8 mouse cellular contexts compared by ENCODE assay signal in genomic region chr4:119815133-119815792, GRCm38 (mm10).
DNase-seq lines count a peak whose midpoint lies in the region; ATAC-seq lines count a peak whose summit lies in the region.

No protein-coding gene starts in this region.

- DNase-seq in heart, postnatal 14 days, result no peak
- peak; percentile 90 for DNase-seq in ZHBTc4 (ENCODE audit: low read depth, low spot score)
- no peak for DNase-seq in liver, embryonic 13.5 days
- no peak for DNase-seq in testis, postnatal 14 days (ENCODE audit: low spot score)
- no peak for DNase-seq in adrenal gland, adult 18-20 months (ENCODE audit: low spot score in 2 of 2)

- intact Hi-C loops in heart, postnatal 14 days (cut with DNase I), result no loop called here

- H3K36me3 ChIP-seq in heart, embryonic 13.5 days, result no peaks in the 10 kb centered on the region
- H3K36me3 ChIP-seq in forebrain, embryonic 13.5 days (ENCODE audit: poor library complexity, severe bottlenecking), result no peaks in the 10 kb centered on the region
- H3K36me3 ChIP-seq in liver, embryonic 13.5 days, result no peaks in the 10 kb centered on the region
- H3K36me3 ChIP-seq in stomach, embryonic 14.5 days (ENCODE audit: control insufficient read depth, insufficient read depth, low read length), result no peaks in the 10 kb centered on the region

- peak overlapping the region; percentile 85 for H3K9ac ChIP-seq in heart, embryonic 13.5 days
- peak overlapping the region; percentile 89 for H3K9ac ChIP-seq in forebrain, embryonic 13.5 days
- H3K9ac ChIP-seq in liver, embryonic 13.5 days, result no peak overlapping the region
- H3K9ac ChIP-seq in stomach, embryonic 14.5 days (replicated peaks; ENCODE audit: low read depth, low read length), result no peak overlapping the region; the same call in 1 of the 2 replicates

- no peaks in the 10 kb centered on the region for H3K9me3 ChIP-seq in heart, embryonic 13.5 days
- H3K9me3 ChIP-seq in forebrain, embryonic 13.5 days (replicated peaks), result no peaks in the 10 kb centered on the region
- H3K9me3 ChIP-seq in liver, embryonic 13.5 days (replicated peaks), result no peaks in the 10 kb centered on the region
- no peaks in the 10 kb centered on the region for H3K9me3 ChIP-seq in stomach, embryonic 14.5 days (ENCODE audit: control insufficient read depth, low read depth, low read length)

- no peak for ATAC-seq in heart, embryonic 13.5 days (ENCODE audit: extremely low read depth, insufficient number of reproducible peaks, low FRiP score, low TSS enrichment)
- peak; percentile 16; the same call in 1 of the 2 replicates for ATAC-seq in forebrain, embryonic 13.5 days
- ATAC-seq in liver, embryonic 13.5 days (ENCODE audit: low read depth), result no peak
- ATAC-seq in stomach, embryonic 14.5 days (ENCODE audit: insufficient number of reproducible peaks, insufficient read depth, low FRiP score, low read depth), result no peak

- peak overlapping the region; percentile 48 for H3K27ac ChIP-seq in heart, embryonic 13.5 days (replicated peaks)
- peak overlapping the region; percentile 83 for H3K27ac ChIP-seq in forebrain, embryonic 13.5 days
- H3K27ac ChIP-seq in liver, embryonic 13.5 days, result no peak overlapping the region
- no peak overlapping the region for H3K27ac ChIP-seq in stomach, embryonic 14.5 days (ENCODE audit: low read length)

- peak overlapping the region; percentile 70 for H3K4me3 ChIP-seq in heart, embryonic 13.5 days
- H3K4me3 ChIP-seq in forebrain, embryonic 13.5 days, result peak overlapping the region; percentile 64
- H3K4me3 ChIP-seq in liver, embryonic 13.5 days (replicated peaks), result peak overlapping the region; percentile 52
- peak overlapping the region; percentile 47 for H3K4me3 ChIP-seq in stomach, embryonic 14.5 days (ENCODE audit: low read depth, low read length)

- H3K4me2 ChIP-seq in heart, embryonic 13.5 days, result peak overlapping the region; percentile 78
- peak overlapping the region; percentile 93 for H3K4me2 ChIP-seq in forebrain, embryonic 13.5 days
- H3K4me2 ChIP-seq in liver, embryonic 13.5 days, result peak overlapping the region; percentile 62
- peak overlapping the region; percentile 85 for H3K4me2 ChIP-seq in stomach, embryonic 14.5 days (replicated peaks; ENCODE audit: low read depth, low read length)

- peaks cover 51% of the 10 kb centered on the region for H3K4me1 ChIP-seq in heart, embryonic 13.5 days
- peaks cover 37% of the 10 kb centered on the region for H3K4me1 ChIP-seq in forebrain, embryonic 13.5 days
- peaks cover 9% of the 10 kb centered on the region for H3K4me1 ChIP-seq in liver, embryonic 13.5 days (replicated peaks)
- H3K4me1 ChIP-seq in stomach, embryonic 14.5 days (ENCODE audit: control insufficient read depth, insufficient read depth, low read length), result peaks cover 13% of the 10 kb centered on the region; the same call in 1 of the 2 replicates

- 15% methylated on average over 7 of the region's 7 CpGs for WGBS in heart, embryonic 13.5 days
- 12% methylated on average over 7 of the region's 7 CpGs for WGBS in forebrain, embryonic 13.5 days
- 15% methylated on average over 7 of the region's 7 CpGs for WGBS in liver, embryonic 13.5 days (ENCODE audit: insufficient replicate concordance)
- 12% methylated on average over 7 of the region's 7 CpGs for WGBS in stomach, embryonic 14.5 days

- H3K27me3 ChIP-seq in heart, embryonic 13.5 days (replicated peaks), result peaks cover 5% of the 10 kb centered on the region; the same call in 1 of the 2 replicates
- no peaks in the 10 kb centered on the region; the same call in 1 of the 2 replicates for H3K27me3 ChIP-seq in forebrain, embryonic 13.5 days
- H3K27me3 ChIP-seq in liver, embryonic 13.5 days, result peaks cover 42% of the 10 kb centered on the region
- no peaks in the 10 kb centered on the region for H3K27me3 ChIP-seq in stomach, embryonic 14.5 days (ENCODE audit: control insufficient read depth, insufficient read depth, low read length)

Comparison
In these comparisons a context has a peak if more than half of its experiments do, and no peak if none do; other contexts are left out.
1. H3K27ac ChIP-seq: peak in heart, embryonic 13.5 days (single experiment) and forebrain, embryonic 13.5 days (single experiment); none in liver, embryonic 13.5 days (single experiment) and stomach, embryonic 14.5 days (single experiment).
2. H3K9ac ChIP-seq: peak in heart, embryonic 13.5 days (single experiment) and forebrain, embryonic 13.5 days (single experiment); none in liver, embryonic 13.5 days (single experiment) and stomach, embryonic 14.5 days (single experiment).
3. Peak in every context shown above with its lines, with median percentiles within 50 percentile points of each other: H3K4me2 ChIP-seq and H3K4me3 ChIP-seq.